Mouse (Mus musculus) CH12.LX (cell line): ENCODE measurements around the gene Sae1. TPM values are rescaled to one million over a fixed set of nuclear protein-coding genes. Genes with fewer than 3 reads are reported as not detected.

Source experiments
- DNase-seq: peaks from one replicate; pipeline ENCODE4 v3.0.0-alpha.2; 2013; ENCODE audit errors: extremely low read depth
- H3K27ac ChIP-seq: 2 replicates; pipeline ENCODE4 v1.5.1; 2012; ENCODE audit warnings: low read depth, mild to moderate bottlenecking, control low read depth, moderate library complexity; ENCODE audit not compliant: insufficient read depth
- H3K27me3 ChIP-seq: replicated peaks from 2 replicates; pipeline ENCODE3; 2012; ENCODE audit warnings: inconsistent platforms
- H3K36me3 ChIP-seq, 2 experiments: replicated peaks in 1 of 2; 2 replicates each; pipeline versions ENCODE3 to v1.6.1; 2012; ENCODE audit warnings: inconsistent platforms in 1 of 2, low read length in 1 of 2, mild to moderate bottlenecking in 1 of 2, mixed read lengths in 1 of 2, moderate library complexity in 1 of 2; ENCODE audit not compliant: control insufficient read depth in 1 of 2, insufficient read depth in 1 of 2
- H3K4me1 ChIP-seq, 2 experiments: 2 replicates each; pipeline ENCODE4 v1.6.1; 2012; ENCODE audit warnings: inconsistent platforms in 1 of 2, moderate library complexity in 1 of 2; ENCODE audit not compliant: insufficient read depth in 2 of 2, control insufficient read depth in 1 of 2
- H3K4me2 ChIP-seq: 2 replicates; pipeline ENCODE4 v1.6.1; 2012; ENCODE audit warnings: low read depth, mild to moderate bottlenecking, control low read depth; ENCODE audit not compliant: poor library complexity, insufficient read depth, severe bottlenecking
- H3K4me3 ChIP-seq, 3 experiments: fragments of 150-350 bp in 1 of 3; sonication (generic) in 1 of 3; replicated peaks in 1 of 3; 2 replicates each; pipeline versions ENCODE3 to v1.5.1; 2011 to 2012; ENCODE audit warnings: low read depth in 2 of 3, low read length in 2 of 3, mild to moderate bottlenecking in 2 of 3, moderate library complexity in 2 of 3, control low read depth in 1 of 3, improper control_type of control experiment in 1 of 3, inconsistent platforms in 1 of 3, mixed read lengths in 1 of 3; ENCODE audit not compliant: poor library complexity in 1 of 3
- H3K79me2 ChIP-seq: replicated peaks from 2 replicates; pipeline ENCODE4 v1.6.1; 2012; ENCODE audit warnings: mild to moderate bottlenecking, moderate library complexity; ENCODE audit not compliant: control insufficient read depth, poor library complexity, insufficient read depth, severe bottlenecking; ENCODE audit errors: extremely low read depth
- H3K9ac ChIP-seq: 2 replicates; pipeline ENCODE4 v1.6.1; 2012; ENCODE audit warnings: low read depth, mild to moderate bottlenecking, control low read depth, moderate library complexity; ENCODE audit not compliant: insufficient read depth
- H3K9me3 ChIP-seq: replicated peaks from 2 replicates; pipeline ENCODE3; 2012; ENCODE audit warnings: low read length, inconsistent platforms, mixed read lengths
- BHLHE40 ChIP-seq: IDR thresholded peaks from 2 replicates; pipeline ENCODE4 v1.6.1; 2011; ENCODE audit warnings: mild to moderate bottlenecking, low read depth, low read length, improper control_type of control experiment
- CHD1 ChIP-seq: IDR thresholded peaks from 2 replicates; pipeline ENCODE4 v1.6.1; 2012; ENCODE audit warnings: low read depth, low read length, improper control_type of control experiment, inconsistent platforms
- CTCF ChIP-seq, 2 experiments: IDR thresholded peaks in 1 of 2; conservative IDR thresholded peaks in 1 of 2; 2 replicates each; pipeline ENCODE4 v1.5.1; 2011 to 2012; ENCODE audit warnings: low read depth in 2 of 2, low read length in 2 of 2, improper control_type of control experiment in 1 of 2, inconsistent platforms in 1 of 2, mild to moderate bottlenecking in 1 of 2, moderate library complexity in 1 of 2
- EP300 ChIP-seq: IDR thresholded peaks from 2 replicates; pipeline ENCODE4 v1.6.1; 2011; ENCODE audit warnings: low read length, improper control_type of control experiment
- GABPA ChIP-seq: IDR thresholded peaks from 2 replicates; pipeline ENCODE4 v1.6.1; 2012; ENCODE audit warnings: low read depth, low read length, improper control_type of control experiment, inconsistent platforms; ENCODE audit not compliant: insufficient replicate concordance
- IRF4 ChIP-seq: IDR thresholded peaks from 2 replicates; pipeline ENCODE4 v1.6.1; 2014; ENCODE audit warnings: low read depth, mild to moderate bottlenecking, inconsistent platforms, low read length, improper control_type of control experiment
- JUN ChIP-seq: IDR thresholded peaks from 2 replicates; pipeline ENCODE4 v1.6.1; 2011; ENCODE audit warnings: low read depth, mild to moderate bottlenecking, low read length, improper control_type of control experiment, moderate library complexity; ENCODE audit not compliant: insufficient read depth
- MAFK ChIP-seq: IDR thresholded peaks from 2 replicates; pipeline ENCODE4 v1.6.1; 2011; ENCODE audit warnings: low read length, improper control_type of control experiment; ENCODE audit not compliant: insufficient replicate concordance
- MAX ChIP-seq: IDR thresholded peaks from 2 replicates; pipeline ENCODE4 v1.6.1; 2011; ENCODE audit warnings: low read length, improper control_type of control experiment
- MAZ ChIP-seq: IDR thresholded peaks from 2 replicates; pipeline ENCODE4 v1.6.1; 2012; ENCODE audit warnings: low read depth, mild to moderate bottlenecking, inconsistent platforms, low read length, improper control_type of control experiment, moderate library complexity
- MXI1 ChIP-seq: IDR thresholded peaks from 2 replicates; pipeline ENCODE4 v1.6.1; 2011; ENCODE audit warnings: mild to moderate bottlenecking, low read depth, low read length, improper control_type of control experiment
- NRF1 ChIP-seq: IDR thresholded peaks from 2 replicates; pipeline ENCODE4 v1.6.1; 2014; ENCODE audit warnings: low read depth, mild to moderate bottlenecking, inconsistent platforms, low read length, improper control_type of control experiment, moderate library complexity
- PAX5 ChIP-seq: IDR thresholded peaks from 2 replicates; pipeline ENCODE4 v1.6.1; 2012; ENCODE audit warnings: low read length, inconsistent platforms, mixed read lengths
- RAD21 ChIP-seq: IDR thresholded peaks from 2 replicates; pipeline ENCODE4 v1.6.1; 2011; ENCODE audit warnings: low read depth, mild to moderate bottlenecking, low read length, improper control_type of control experiment, moderate library complexity
- SIN3A ChIP-seq: IDR thresholded peaks from 2 replicates; pipeline ENCODE4 v1.6.1; 2012; ENCODE audit warnings: low read length, improper control_type of control experiment, inconsistent platforms
- SMC3 ChIP-seq: IDR thresholded peaks from 2 replicates; pipeline ENCODE4 v1.6.1; 2011; ENCODE audit warnings: low read depth, low read length, improper control_type of control experiment
- TBP ChIP-seq: conservative IDR thresholded peaks from 2 replicates; pipeline ENCODE4 v1.6.1; 2011; ENCODE audit warnings: low read depth, low read length, improper control_type of control experiment
- TCF12 ChIP-seq: IDR thresholded peaks from 2 replicates; pipeline ENCODE4 v1.6.1; 2014; ENCODE audit warnings: low read depth, mild to moderate bottlenecking, inconsistent platforms, low read length, improper control_type of control experiment
- UBTF ChIP-seq: IDR thresholded peaks from 2 replicates; pipeline ENCODE4 v1.6.1; 2012; ENCODE audit warnings: low read depth, mild to moderate bottlenecking, inconsistent platforms, low read length, improper control_type of control experiment, moderate library complexity
- USF1 ChIP-seq: IDR thresholded peaks from 2 replicates; pipeline ENCODE4 v1.6.1; 2014; ENCODE audit warnings: low read depth, mild to moderate bottlenecking, inconsistent platforms, low read length, improper control_type of control experiment
- USF2 ChIP-seq: conservative IDR thresholded peaks from 2 replicates; pipeline ENCODE4 v1.6.1; 2011; ENCODE audit warnings: low read depth, low read length, improper control_type of control experiment
- ZC3H11A ChIP-seq: IDR thresholded peaks from 2 replicates; pipeline ENCODE4 v1.6.1; 2012; ENCODE audit warnings: low read depth, mild to moderate bottlenecking, inconsistent platforms, low read length, improper control_type of control experiment
- ZNF384 ChIP-seq: IDR thresholded peaks from 2 replicates; pipeline ENCODE4 v1.6.1; 2012; ENCODE audit warnings: low read depth, low read length, improper control_type of control experiment, inconsistent platforms
- dilution Hi-C: fragments of 300-500 bp; cut with MboI; formaldehyde crosslinking; loops from 2 replicates; pipeline ENCODE4 v1.14.3; 2020; ENCODE audit warnings: low sequenced_read_pairs; ENCODE audit not compliant: extremely low pct_unique_long_range_greater_than_20kb, extremely low pct_ligation_motif_present
- in situ Hi-C: fragments of 300-500 bp; cut with MboI; formaldehyde crosslinking; loops from 3 replicates; pipeline ENCODE4 v1.14.3; 2019; ENCODE audit warnings: low sequenced_read_pairs, low pct_ligation_motif_present, low pct_unique_long_range_greater_than_20kb, mixed read lengths
- polyA plus RNA-seq: library from polyadenylated mRNA; unstranded; fragments of >175 nt; gene quantifications from 2 replicates; pipeline ENCODE4 v1.2.1, GENCODE M21; 2012; ENCODE audit warnings: low read depth; ENCODE audit not compliant: insufficient read length
- total RNA-seq, 2 experiments: library from RNA; depleted of rRNA; stranded (reverse); fragments of 300-350 nt in 1 of 2; fragments of >200 nt in 1 of 2; gene quantifications; 2 replicates each; pipeline ENCODE4 v1.2.3; 2012 to 2014

The Sae1 gene
- total and polyA plus RNA-seq, 3 experiments = 146 to 271 (median 160) TPM

DNA sequence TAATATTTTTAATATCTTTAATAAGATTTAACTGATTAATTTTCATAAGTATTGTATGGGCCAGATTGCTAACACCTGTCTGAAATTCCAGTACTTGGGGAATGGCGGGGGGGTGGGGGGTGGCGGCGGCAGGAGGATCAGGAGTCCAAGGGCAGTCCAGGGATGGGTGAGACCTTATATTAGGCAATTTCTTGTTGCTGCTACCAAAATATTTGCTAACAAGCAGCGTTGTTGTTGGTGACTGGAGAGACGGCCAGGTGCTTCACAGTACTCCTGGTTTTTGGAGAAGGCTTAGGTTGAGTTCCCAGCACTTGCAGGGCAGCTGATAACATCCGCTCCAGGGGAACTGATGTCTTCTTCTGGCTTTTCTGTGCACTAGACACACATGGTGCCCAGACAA is 67.1 kb downstream of the Sae1 start:
- H3K9me3 ChIP-seq = no peaks in the 10 kb centered on the region
- H3K79me2 ChIP-seq = peaks cover 4% of the 10 kb centered on the region; the same call in 1 of the 2 replicates
- no peak for DNase-seq
- peaks cover 3 to 4% of the 10 kb centered on the region in 2 experiments for H3K4me1 ChIP-seq
- H3K4me2 ChIP-seq = no peak overlapping the region
- no peak overlapping the region for H3K4me3 ChIP-seq
- in situ Hi-C loops (no loop called here), dilution Hi-C loops (no loop called here)
- no peak overlapping the region for H3K9ac ChIP-seq
- H3K27ac ChIP-seq = no peak overlapping the region
- H3K36me3 ChIP-seq = peaks cover 33 to 63% of the 10 kb centered on the region in 2 experiments
- TF ChIP-seq GABPA (no peak), RAD21 (no peak), MXI1 (no peak), SMC3 (no peak), EP300 (no peak), CHD1 (no peak), PAX5 (no peak)
- H3K27me3 ChIP-seq = no peaks in the 10 kb centered on the region

DNA sequence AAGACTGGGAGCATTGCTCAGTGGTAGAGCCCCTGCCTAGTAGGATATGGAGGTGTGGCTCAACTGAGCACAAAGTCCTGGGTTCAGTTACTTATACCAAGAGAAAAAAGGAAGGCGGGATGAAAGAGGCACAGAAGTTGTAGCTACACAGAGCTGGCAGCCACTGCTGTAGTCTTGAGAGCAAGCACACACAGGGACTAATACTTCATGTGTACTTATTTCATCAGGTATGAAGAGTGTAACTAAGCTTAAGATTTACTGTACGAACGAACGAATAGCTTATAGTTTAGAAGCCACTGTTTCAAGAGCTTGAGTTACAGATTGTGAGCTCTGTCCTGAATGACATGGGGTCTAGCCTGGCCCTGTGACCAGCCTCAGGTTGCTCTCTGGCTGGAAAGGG is 68.4 kb downstream of the Sae1 start:
- H3K9ac ChIP-seq = no peak overlapping the region
- DNase-seq = no peak
- H3K79me2 ChIP-seq = peaks cover 10% of the 10 kb centered on the region
- dilution Hi-C loops = no loop called here
- H3K9me3 ChIP-seq = no peaks in the 10 kb centered on the region
- H3K4me1 ChIP-seq = peaks cover 5 to 15% of the 10 kb centered on the region in 2 experiments
- H3K4me2 ChIP-seq = no peak overlapping the region
- H3K27ac ChIP-seq = no peak overlapping the region
- H3K4me3 ChIP-seq = no peak overlapping the region
- no peaks in the 10 kb centered on the region for H3K27me3 ChIP-seq
- TF ChIP-seq TCF12 (no peak), NRF1 (no peak), MAX (no peak), CTCF (conservative IDR thresholded peaks at IDR 0.05 in 1 of 2, IDR thresholded peaks at IDR 0.05 in 1 of 2; ENCODE audit: low read depth in 2 of 2, low read length in 2 of 2) (no peak), JUN (no peak), ZC3H11A (no peak), SMC3 (no peak), CHD1 (no peak), USF1 (no peak), TBP (no peak)
- TF ChIP-seq, all 38 proteins: peak for 0
- in situ Hi-C loops = no loop called here
- H3K36me3 ChIP-seq = peaks cover 36 to 61% of the 10 kb centered on the region in 2 experiments

DNA sequence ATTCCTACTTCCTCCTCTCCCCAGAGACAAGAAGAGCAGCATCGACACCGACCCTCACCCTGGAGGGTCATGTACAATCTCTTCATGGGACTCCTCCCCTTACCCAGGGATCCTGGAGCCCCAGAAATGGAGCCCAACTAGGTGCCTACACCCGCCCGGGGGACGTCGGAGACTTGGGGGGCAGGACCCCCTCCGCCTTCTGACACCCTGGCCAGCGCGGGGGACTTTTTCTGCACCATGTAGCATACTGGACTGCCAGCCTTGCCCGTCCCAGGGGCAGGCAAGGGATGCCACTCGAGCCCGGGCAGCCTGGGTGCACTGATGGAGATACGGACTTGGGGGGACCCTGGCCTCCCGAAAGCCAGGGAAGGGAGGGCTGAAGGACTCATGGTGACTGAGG is 70.5 kb downstream of the Sae1 start:
- Histone ChIP-seq H3K4me1 (peaks cover 5 to 16% of the 10 kb centered on the region in 2 experiments), H3K27me3 (no peaks in the 10 kb centered on the region), H3K4me2 (no peak overlapping the region), H3K9me3 (no peaks in the 10 kb centered on the region), H3K79me2 (peaks cover 13% of the 10 kb centered on the region), H3K27ac (no peak overlapping the region), H3K9ac (no peak overlapping the region), H3K4me3 (no peak overlapping the region), H3K36me3 (peaks cover 37 to 54% of the 10 kb centered on the region in 2 experiments)
- TF ChIP-seq MXI1 (no peak), GABPA (no peak), CHD1 (no peak), ZNF384 (no peak), PAX5 (no peak), BHLHE40 (no peak), USF2 (no peak), SMC3 (no peak), IRF4 (no peak), UBTF (no peak), MAX (no peak), MAZ (no peak), MAFK (no peak), RAD21 (no peak), EP300 (no peak), SIN3A (no peak)
- dilution Hi-C loops (no loop called here), in situ Hi-C loops (no loop called here)
- DNase-seq = no peak
